ENCODE assay signal across 17 mouse cellular contexts in genomic region chr2:113693324-113693723, GRCm38 (mm10).
A peak's percentile ranks its signal among the peaks of the same experiment; 100 is the strongest.
DNase-seq lines count a peak whose midpoint lies in the region; ATAC-seq lines count a peak whose summit lies in the region.
"Had no signal": no experiment of that assay in that cellular context is flagged by ENCODE, and none has a peak within 500 bp of the region (broad histone marks: within the 10 kb centered on the region; RNA-seq: fewer than 3 reads in every experiment).

No protein-coding gene starts in this region.

- no peak overlapping the region for H3K4me2 ChIP-seq in forebrain, embryonic 11.5 days (ENCODE audit: low read depth, low read length, severe bottlenecking)
- no peak overlapping the region for H3K4me2 ChIP-seq in midbrain, embryonic 14.5 days (ENCODE audit: low read length)
- H3K4me2 ChIP-seq in midbrain, embryonic 13.5 days (replicated peaks) = no peak overlapping the region
- H3K4me2 ChIP-seq in neural tube, embryonic 15.5 days = no peak overlapping the region
- H3K4me2 ChIP-seq in liver, embryonic 11.5 days = no peak overlapping the region
- no peak overlapping the region for H3K4me2 ChIP-seq in intestine, embryonic 16.5 days (ENCODE audit: low read depth, low read length)
- H3K4me2 ChIP-seq: heart, embryonic 15.5 days; liver, embryonic 15.5 days; midbrain, embryonic 12.5 days had no signal

- no peak overlapping the region for H3K27ac ChIP-seq in forebrain, embryonic 11.5 days (ENCODE audit: low read depth, low read length)
- no peak overlapping the region for H3K27ac ChIP-seq in forebrain, embryonic 10.5 days
- no peak overlapping the region for H3K27ac ChIP-seq in midbrain, embryonic 14.5 days (replicated peaks; ENCODE audit: low read depth, low read length)
- H3K27ac ChIP-seq in midbrain, embryonic 13.5 days = no peak overlapping the region
- H3K27ac ChIP-seq in neural tube, embryonic 15.5 days (replicated peaks) = no peak overlapping the region
- H3K27ac ChIP-seq in liver, embryonic 11.5 days (ENCODE audit: low read depth, low read length) = no peak overlapping the region
- no peak overlapping the region for H3K27ac ChIP-seq in intestine, embryonic 16.5 days (ENCODE audit: low read length)
- H3K27ac ChIP-seq: heart, embryonic 15.5 days; liver, embryonic 15.5 days; midbrain, embryonic 12.5 days had no signal

- no peaks in the 10 kb centered on the region for H3K36me3 ChIP-seq in forebrain, embryonic 11.5 days (ENCODE audit: control insufficient read depth, insufficient read depth, low read length)
- H3K36me3 ChIP-seq in forebrain, embryonic 10.5 days (replicated peaks) = no peaks in the 10 kb centered on the region
- H3K36me3 ChIP-seq in midbrain, embryonic 14.5 days (ENCODE audit: control insufficient read depth, insufficient read depth, low read length) = no peaks in the 10 kb centered on the region
- no peaks in the 10 kb centered on the region for H3K36me3 ChIP-seq in midbrain, embryonic 13.5 days
- no peaks in the 10 kb centered on the region for H3K36me3 ChIP-seq in neural tube, embryonic 15.5 days
- H3K36me3 ChIP-seq in liver, embryonic 11.5 days (ENCODE audit: control insufficient read depth, insufficient read depth, low read length) = no peaks in the 10 kb centered on the region
- H3K36me3 ChIP-seq in intestine, embryonic 16.5 days (ENCODE audit: control insufficient read depth, insufficient read depth, low read length) = no peaks in the 10 kb centered on the region
- H3K36me3 ChIP-seq: heart, embryonic 15.5 days; liver, embryonic 15.5 days; midbrain, embryonic 12.5 days had no signal

- no peaks in the 10 kb centered on the region for H3K9me3 ChIP-seq in forebrain, embryonic 11.5 days (ENCODE audit: control insufficient read depth, low read length)
- no peaks in the 10 kb centered on the region for H3K9me3 ChIP-seq in forebrain, embryonic 10.5 days
- no peaks in the 10 kb centered on the region for H3K9me3 ChIP-seq in midbrain, embryonic 14.5 days (ENCODE audit: control insufficient read depth, low read length)
- no peaks in the 10 kb centered on the region for H3K9me3 ChIP-seq in midbrain, embryonic 13.5 days
- H3K9me3 ChIP-seq in neural tube, embryonic 15.5 days (replicated peaks) = no peaks in the 10 kb centered on the region
- H3K9me3 ChIP-seq in liver, embryonic 11.5 days (ENCODE audit: control insufficient read depth, low read length) = no peaks in the 10 kb centered on the region
- H3K9me3 ChIP-seq in intestine, embryonic 16.5 days (ENCODE audit: control insufficient read depth, low read length) = no peaks in the 10 kb centered on the region
- H3K9me3 ChIP-seq: heart, embryonic 15.5 days; liver, embryonic 15.5 days; midbrain, embryonic 12.5 days had no signal

- WGBS in forebrain, embryonic 11.5 days = 52% methylated on average over 6 of the region's 6 CpGs
- WGBS in forebrain, embryonic 10.5 days = 52% methylated on average over 6 of the region's 6 CpGs
- WGBS in midbrain, embryonic 14.5 days = 45% methylated on average over 6 of the region's 6 CpGs
- WGBS in midbrain, embryonic 13.5 days = 49% methylated on average over 6 of the region's 6 CpGs
- WGBS in neural tube, embryonic 15.5 days = 10% methylated on average over 6 of the region's 6 CpGs
- 58% methylated on average over 6 of the region's 6 CpGs for WGBS in liver, embryonic 11.5 days
- WGBS in intestine, embryonic 16.5 days = 58% methylated on average over 6 of the region's 6 CpGs

- 0 out of 2 replicates have a peak, but pooled peaks have one; percentile 63 for ATAC-seq in forebrain, embryonic 11.5 days (replicated peaks; ENCODE audit: low FRiP score)
- ATAC-seq in midbrain, embryonic 14.5 days (ENCODE audit: low FRiP score, low TSS enrichment) = no peak
- no peak for ATAC-seq in midbrain, embryonic 13.5 days
- ATAC-seq in neural tube, embryonic 15.5 days (ENCODE audit: low FRiP score) = peak; percentile 42; the same call in 1 of the 2 replicates
- ATAC-seq in liver, embryonic 11.5 days (replicated peaks; ENCODE audit: low FRiP score) = no peak
- ATAC-seq in intestine, embryonic 16.5 days = no peak

- H3K9ac ChIP-seq in forebrain, embryonic 11.5 days (ENCODE audit: low read length) = no peak overlapping the region
- H3K9ac ChIP-seq in midbrain, embryonic 14.5 days (replicated peaks; ENCODE audit: low read length) = no peak overlapping the region
- no peak overlapping the region for H3K9ac ChIP-seq in midbrain, embryonic 13.5 days (replicated peaks)
- no peak overlapping the region for H3K9ac ChIP-seq in neural tube, embryonic 15.5 days (replicated peaks)
- H3K9ac ChIP-seq in liver, embryonic 11.5 days (ENCODE audit: low read depth, low read length) = no peak overlapping the region
- no peak overlapping the region for H3K9ac ChIP-seq in intestine, embryonic 16.5 days (ENCODE audit: low read depth, low read length)
- H3K9ac ChIP-seq: heart, embryonic 15.5 days; liver, embryonic 15.5 days; midbrain, embryonic 12.5 days had no signal

- no peak overlapping the region for H3K4me3 ChIP-seq in forebrain, embryonic 11.5 days (ENCODE audit: low read depth, low read length)
- no peak overlapping the region for H3K4me3 ChIP-seq in forebrain, embryonic 10.5 days
- no peak overlapping the region for H3K4me3 ChIP-seq in midbrain, embryonic 14.5 days (replicated peaks; ENCODE audit: low read depth, low read length)
- no peak overlapping the region for H3K4me3 ChIP-seq in midbrain, embryonic 13.5 days (replicated peaks)
- no peak overlapping the region for H3K4me3 ChIP-seq in neural tube, embryonic 15.5 days (replicated peaks)
- H3K4me3 ChIP-seq in liver, embryonic 11.5 days (ENCODE audit: low read depth, low read length) = no peak overlapping the region
- no peak overlapping the region for H3K4me3 ChIP-seq in intestine, embryonic 16.5 days (ENCODE audit: low read length)
- H3K4me3 ChIP-seq: heart, embryonic 15.5 days; liver, embryonic 15.5 days; midbrain, embryonic 12.5 days had no signal

- no peak for DNase-seq in forebrain, embryonic 11.5 days (ENCODE audit: low spot score)
- no peak for DNase-seq in forebrain, embryonic 10.5 days (ENCODE audit: extremely low spot score, low spot score)
- peak; percentile 14 for DNase-seq in midbrain, embryonic 14.5 days
- DNase-seq in hindlimb bud, embryonic 11.5 days (ENCODE audit: extremely low spot score, low read depth, low spot score) = peak; percentile 63
- DNase-seq in liver, embryonic 11.5 days (ENCODE audit: low spot score) = no peak
- DNase-seq: adrenal gland, postnatal 14 days; cerebellum, adult 9-11 months; kidney, adult 9 months; layer of hippocampus, adult 9-11 months; right cerebral cortex, adult 18-20 months; spleen, adult 18-20 months had no signal

- no peaks in the 10 kb centered on the region for H3K4me1 ChIP-seq in forebrain, embryonic 11.5 days (replicated peaks; ENCODE audit: control insufficient read depth, insufficient read depth, low read length)
- H3K4me1 ChIP-seq in forebrain, embryonic 10.5 days = peaks cover 13% of the 10 kb centered on the region
- H3K4me1 ChIP-seq in midbrain, embryonic 14.5 days (ENCODE audit: control insufficient read depth, insufficient read depth, low read length) = no peaks in the 10 kb centered on the region
- no peaks in the 10 kb centered on the region for H3K4me1 ChIP-seq in midbrain, embryonic 13.5 days (replicated peaks)
- peaks cover 29% of the 10 kb centered on the region for H3K4me1 ChIP-seq in neural tube, embryonic 15.5 days
- H3K4me1 ChIP-seq in liver, embryonic 11.5 days (replicated peaks; ENCODE audit: control insufficient read depth, insufficient read depth, low read length) = no peaks in the 10 kb centered on the region
- H3K4me1 ChIP-seq in intestine, embryonic 16.5 days (ENCODE audit: control insufficient read depth, insufficient read depth, low read length) = no peaks in the 10 kb centered on the region
- H3K4me1 ChIP-seq: heart, embryonic 15.5 days; liver, embryonic 15.5 days had no signal

- H3K27me3 ChIP-seq in forebrain, embryonic 11.5 days (ENCODE audit: control insufficient read depth, insufficient read depth, low read length) = no peaks in the 10 kb centered on the region
- H3K27me3 ChIP-seq in forebrain, embryonic 10.5 days (ENCODE audit: poor library complexity, severe bottlenecking) = no peaks in the 10 kb centered on the region
- H3K27me3 ChIP-seq in midbrain, embryonic 14.5 days (ENCODE audit: control insufficient read depth, insufficient read depth, low read length) = no peaks in the 10 kb centered on the region
- H3K27me3 ChIP-seq in midbrain, embryonic 13.5 days = no peaks in the 10 kb centered on the region
- no peaks in the 10 kb centered on the region for H3K27me3 ChIP-seq in neural tube, embryonic 15.5 days (replicated peaks)
- no peaks in the 10 kb centered on the region for H3K27me3 ChIP-seq in liver, embryonic 11.5 days (replicated peaks; ENCODE audit: control insufficient read depth, insufficient read depth, low read length)
- no peaks in the 10 kb centered on the region for H3K27me3 ChIP-seq in intestine, embryonic 16.5 days (replicated peaks; ENCODE audit: control insufficient read depth, insufficient read depth, low read length)
- H3K27me3 ChIP-seq: heart, embryonic 15.5 days; liver, embryonic 15.5 days; midbrain, embryonic 12.5 days had no signal

Comparison
In these comparisons a context has a peak if more than half of its experiments do, and no peak if none do; other contexts are left out.
1. ATAC-seq: peak in forebrain, embryonic 11.5 days (single experiment) and neural tube, embryonic 15.5 days (single experiment); none in midbrain, embryonic 14.5 days (single experiment), midbrain, embryonic 13.5 days (single experiment), liver, embryonic 11.5 days (single experiment) and intestine, embryonic 16.5 days (single experiment).
2. DNase-seq: peak in midbrain, embryonic 14.5 days (single experiment) and hindlimb bud, embryonic 11.5 days (single experiment); none in forebrain, embryonic 11.5 days (single experiment), forebrain, embryonic 10.5 days (single experiment) and liver, embryonic 11.5 days (single experiment).